Mouse (Mus musculus) adrenal gland, postnatal 10 days (tissue): ENCODE data around the gene Myom1. TPM values are rescaled to one million over a fixed set of nuclear protein-coding genes. Genes with fewer than 3 reads are reported as not detected.

Source experiments
- DNase-seq: peaks from one replicate; pipeline ENCODE4 v3.0.0; 2021; ENCODE audit warnings: mixed read lengths
- total RNA-seq, 2 experiments: library from RNA; stranded (reverse); gene quantifications; 2 replicates each; pipeline ENCODE4 v1.2.3; 2021

Gene Myom1
- total RNA-seq, 2 experiments from 2014 or later, result 24.4 to 98.7 TPM

- DNase-seq, result no peak
These were observed 15.1 kb downstream of the Myom1 start for GRCm38 (mm10) chr17:71017457-71017998.

DNA sequence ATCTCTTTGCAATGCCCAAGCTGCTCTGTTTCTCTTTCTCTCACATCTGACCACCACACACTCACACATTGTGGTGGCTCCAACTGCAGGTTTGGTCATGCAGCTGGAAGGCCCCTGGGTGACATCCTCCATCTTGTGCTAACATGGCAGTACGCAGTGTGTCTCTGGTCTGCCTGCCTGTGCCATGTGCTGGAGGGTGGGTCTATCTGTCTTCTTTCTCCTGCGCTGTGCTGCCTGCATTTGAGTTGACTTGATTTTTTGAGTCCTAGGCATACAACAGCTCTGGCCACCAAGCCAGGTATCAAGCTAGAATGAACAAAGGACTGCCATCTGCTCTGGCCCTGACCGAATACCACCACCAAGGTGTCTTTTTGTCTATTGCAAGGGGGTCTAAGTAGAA is 15.7 kb downstream of the Myom1 start:
- no peak for DNase-seq

- DNase-seq, result no peak
These were observed 16.3 kb downstream of the Myom1 start for GRCm38 (mm10) chr17:71018616-71019308.

- no peak for DNase-seq
These were observed 16.8 kb downstream of the Myom1 start for GRCm38 (mm10) chr17:71019309-71019655.

- no peak for DNase-seq
These were observed 17.4 kb downstream of the Myom1 start for GRCm38 (mm10) chr17:71019860-71020259.

DNA sequence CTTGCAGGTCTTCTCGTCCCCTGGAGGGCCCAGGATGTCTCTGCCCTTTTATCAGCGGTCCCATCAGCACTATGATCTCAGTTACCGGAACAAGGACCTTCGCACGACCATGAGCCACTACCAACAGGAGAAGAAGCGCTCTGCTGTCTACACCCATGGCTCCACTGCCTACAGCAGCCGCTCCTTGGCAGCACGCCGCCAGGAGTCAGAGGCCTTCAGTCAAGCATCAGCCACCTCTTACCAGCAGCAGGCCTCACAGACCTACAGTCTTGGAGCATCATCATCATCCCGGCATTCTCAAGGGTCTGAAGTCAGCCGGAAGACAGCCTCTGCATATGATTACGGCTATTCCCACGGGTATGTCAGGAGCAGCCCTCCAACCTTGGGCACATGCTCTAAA is 20.4 kb downstream of the Myom1 start:
- no peak for DNase-seq

DNA sequence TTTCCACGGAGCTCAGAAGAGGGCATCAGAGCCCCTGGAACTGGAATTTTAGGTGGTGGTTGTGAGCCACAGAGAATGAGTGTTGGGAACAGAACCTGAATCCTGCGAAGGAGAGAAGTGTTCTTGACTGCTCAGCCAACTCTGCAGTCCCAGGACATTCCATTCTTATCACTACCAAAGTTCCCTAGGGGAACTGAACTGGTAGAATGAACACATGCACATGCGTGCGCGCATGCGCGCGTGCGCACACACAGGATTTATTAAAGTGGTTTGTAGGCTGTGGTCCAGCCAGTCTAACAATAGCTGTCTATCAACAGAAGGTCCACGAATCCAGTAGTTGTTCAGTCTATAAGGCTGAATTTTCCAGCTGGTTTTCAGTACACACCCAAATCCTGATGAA is 21.6 kb downstream of the Myom1 start:
- no peak for DNase-seq

DNA sequence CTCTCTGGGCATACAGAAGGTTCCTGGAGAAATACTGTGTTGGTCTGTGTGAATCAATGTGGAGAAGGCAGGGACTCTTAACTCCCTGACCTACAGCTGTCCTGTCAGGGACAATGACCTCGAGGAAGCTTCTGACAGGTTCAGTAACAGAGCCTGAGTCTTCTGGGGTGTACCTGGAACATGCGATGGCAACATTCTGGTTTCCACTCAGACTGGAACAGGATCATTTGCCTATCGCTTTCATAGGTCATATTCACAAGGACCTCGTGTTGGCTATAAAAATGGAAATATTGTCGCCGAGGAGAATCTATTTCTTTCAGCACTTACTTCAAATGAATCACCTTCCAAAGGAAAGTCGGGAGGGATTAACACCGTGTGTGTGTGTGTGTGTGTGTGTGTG is 23.5 kb downstream of the Myom1 start:
- DNase-seq, result no peak

- no peak for DNase-seq
These were observed 24.8 kb downstream of the Myom1 start for GRCm38 (mm10) chr17:71027186-71027585.

DNA sequence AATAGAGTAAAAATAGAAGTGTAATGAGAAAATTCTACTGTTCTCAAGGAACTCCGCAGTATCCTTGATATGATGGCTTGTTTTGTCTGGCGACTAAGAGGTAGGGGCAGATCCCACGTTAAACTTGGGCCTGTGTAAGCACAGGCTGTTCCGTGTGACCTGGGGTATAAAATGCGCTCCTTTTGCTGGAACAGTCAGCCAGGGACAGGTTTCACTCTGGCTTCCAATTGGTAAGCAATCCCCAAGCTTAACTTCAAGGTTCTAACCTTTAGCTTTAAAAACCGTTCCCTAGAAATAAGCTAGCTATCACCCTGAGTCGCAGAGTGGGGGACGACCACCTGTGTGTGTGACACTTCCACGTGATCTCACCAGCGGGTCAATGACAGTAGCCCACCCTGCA is 30.3 kb downstream of the Myom1 start:
- no peak for DNase-seq

DNA sequence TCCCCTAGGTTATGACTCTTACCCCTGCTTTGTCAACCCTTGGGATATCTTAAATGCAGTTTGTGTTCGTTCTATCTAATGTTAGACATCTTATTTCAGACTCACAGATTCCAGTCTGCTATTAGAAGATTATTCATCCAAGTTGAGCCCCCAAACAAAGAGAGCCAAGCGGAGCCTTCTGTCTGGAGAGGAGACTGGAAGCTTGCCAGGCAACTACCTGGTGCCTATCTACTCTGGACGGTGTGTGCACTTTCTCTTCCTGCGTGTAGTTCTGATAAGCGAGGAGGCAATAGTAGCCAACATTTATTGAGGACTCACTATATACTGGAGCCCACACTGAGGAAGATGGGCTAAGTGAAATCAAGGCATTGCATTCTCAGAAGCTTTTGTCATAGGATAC is 32.0 kb downstream of the Myom1 start:
- DNase-seq, result no peak

DNA sequence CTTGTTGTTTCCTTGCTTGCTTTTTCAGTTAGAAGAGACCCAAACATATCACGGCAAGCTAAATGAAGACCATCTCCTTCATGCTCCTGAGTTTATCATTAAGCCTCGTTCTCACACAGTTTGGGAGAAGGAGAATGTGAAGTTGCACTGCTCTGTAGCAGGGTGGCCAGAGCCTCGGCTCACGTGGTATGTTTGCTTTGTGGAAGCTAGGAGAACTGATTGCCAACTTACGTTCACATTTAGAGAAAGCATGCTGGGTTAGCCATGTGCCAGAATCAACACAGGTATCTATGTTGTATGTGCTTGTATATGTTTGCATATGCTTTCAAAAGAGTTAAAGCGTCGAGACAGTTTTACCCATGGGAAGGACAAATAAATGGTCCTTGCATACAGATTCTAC is 34.8 kb downstream of the Myom1 start:
- no peak for DNase-seq

GRCm38 (mm10) chr17:71038812-71039211 is 36.4 kb downstream of the Myom1 start:
- no peak for DNase-seq

GRCm38 (mm10) chr17:71039851-71040581 is 37.6 kb downstream of the Myom1 start:
- DNase-seq, result no peak

GRCm38 (mm10) chr17:71040582-71040880 is 38.1 kb downstream of the Myom1 start:
- no peak for DNase-seq

DNA sequence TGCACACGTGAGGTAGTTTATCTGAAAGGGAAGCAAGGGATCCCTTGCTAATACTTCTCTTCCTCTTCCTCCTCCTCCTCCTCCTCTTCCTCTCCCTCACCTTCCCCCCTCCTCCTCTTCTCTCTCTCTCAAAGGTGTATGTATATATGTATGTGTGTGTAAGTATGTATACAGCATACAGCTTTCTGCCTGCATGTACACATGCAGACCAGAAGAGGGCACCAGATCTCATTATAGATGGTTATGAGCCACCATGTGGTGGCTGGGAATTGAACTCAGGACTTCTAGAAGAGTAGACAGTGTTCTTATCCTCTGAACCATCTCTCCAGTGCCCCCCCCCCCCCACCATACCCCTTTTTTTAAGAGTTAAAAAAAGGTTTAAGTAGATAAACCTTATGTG is 40.2 kb downstream of the Myom1 start:
- no peak for DNase-seq

DNA sequence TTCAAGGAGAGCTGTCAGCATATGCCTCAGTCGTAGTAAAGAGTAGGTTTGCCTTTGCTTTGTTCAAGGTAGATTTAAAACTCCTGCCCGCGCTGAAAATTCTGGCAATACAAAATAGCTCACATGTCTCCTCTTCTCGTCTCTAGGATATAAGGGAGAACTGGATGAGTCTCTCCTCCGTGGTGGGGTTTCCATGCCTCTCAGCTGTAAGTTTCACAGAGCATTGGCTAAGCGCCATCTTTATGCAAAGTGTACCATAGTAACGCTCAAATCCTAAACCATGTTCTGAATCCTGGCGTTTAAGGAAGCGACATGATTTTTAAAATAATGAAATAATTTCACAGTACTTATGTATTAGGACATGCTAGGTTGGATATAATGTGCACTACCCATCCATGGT is 43.2 kb downstream of the Myom1 start:
- no peak for DNase-seq

DNA sequence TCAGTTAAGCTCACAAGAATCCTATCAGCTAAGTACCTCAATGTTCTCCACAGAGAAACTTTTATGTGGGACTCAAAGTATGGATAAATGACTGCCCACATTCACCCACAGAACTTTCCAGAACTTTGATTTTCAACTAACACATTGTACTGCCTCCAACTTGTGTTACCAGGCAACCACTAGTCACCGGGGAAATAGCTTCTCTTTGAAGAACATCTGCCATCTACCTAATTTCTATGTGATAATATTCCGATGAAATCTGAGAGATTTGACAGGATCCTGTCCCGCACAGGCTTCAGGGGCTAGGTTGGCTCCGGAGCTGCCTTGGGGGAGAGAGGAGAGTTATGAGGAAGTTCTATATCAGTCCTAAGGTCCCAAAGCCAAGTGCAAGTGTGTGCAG is 44.4 kb downstream of the Myom1 start:
- no peak for DNase-seq

- no peak for DNase-seq
These were observed 46.9 kb downstream of the Myom1 start for GRCm38 (mm10) chr17:71049292-71049691.

GRCm38 (mm10) chr17:71053134-71053708 is 50.8 kb downstream of the Myom1 start:
- no peak for DNase-seq

- DNase-seq, result no peak
These were observed 52.9 kb downstream of the Myom1 start for GRCm38 (mm10) chr17:71055203-71055894.

GRCm38 (mm10) chr17:71056405-71056804 is 54.0 kb downstream of the Myom1 start:
- no peak for DNase-seq

- no peak for DNase-seq
These were observed 55.3 kb downstream of the Myom1 start for GRCm38 (mm10) chr17:71057758-71058157.
